Mouse (Mus musculus) layer of hippocampus, adult 9-10 months (tissue): Measurements from ENCODE around the gene Nudt15.
"Not testable (repeated sequence)": the region's sequence is repeated elsewhere in the genome, so short reads cannot be mapped to it uniquely, and the experiment has no call there.

ENCODE experiments used
- DNase-seq: peaks from one replicate; pipeline ENCODE4 v3.0.0; 2022; ENCODE audit warnings: low spot score

The Nudt15 gene

GRCm38 (mm10) chr14:73548051-73548450 lies at the start of gene Nudt15:
Nudt15 (minus strand) TSS chr14:73548242.
- no peak for DNase-seq

DNA sequence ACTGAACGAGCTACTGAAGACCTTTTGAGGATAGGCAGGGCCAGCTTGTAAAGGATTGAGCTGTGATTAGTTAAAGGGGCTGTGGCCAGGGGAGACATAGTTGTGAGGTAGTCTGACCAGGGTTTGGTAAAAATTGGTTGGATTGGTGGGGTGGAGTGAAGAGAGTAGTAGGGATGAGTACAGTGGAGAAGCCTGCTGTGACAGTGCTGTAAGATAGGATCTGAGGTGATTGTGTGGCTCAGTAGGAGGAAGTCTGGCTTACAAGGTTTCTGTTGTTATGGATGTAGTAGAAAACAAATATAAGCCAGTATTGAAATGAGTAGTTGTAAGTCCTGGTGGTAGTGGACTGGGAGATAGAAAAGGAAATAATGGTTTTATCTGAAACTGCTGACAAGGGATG lies 44.1 kb upstream of the Nudt15 start:
- DNase-seq, result no peak

GRCm38 (mm10) chr14:73588080-73588479 lies 40.0 kb upstream of the Nudt15 start:
- no peak for DNase-seq

DNA sequence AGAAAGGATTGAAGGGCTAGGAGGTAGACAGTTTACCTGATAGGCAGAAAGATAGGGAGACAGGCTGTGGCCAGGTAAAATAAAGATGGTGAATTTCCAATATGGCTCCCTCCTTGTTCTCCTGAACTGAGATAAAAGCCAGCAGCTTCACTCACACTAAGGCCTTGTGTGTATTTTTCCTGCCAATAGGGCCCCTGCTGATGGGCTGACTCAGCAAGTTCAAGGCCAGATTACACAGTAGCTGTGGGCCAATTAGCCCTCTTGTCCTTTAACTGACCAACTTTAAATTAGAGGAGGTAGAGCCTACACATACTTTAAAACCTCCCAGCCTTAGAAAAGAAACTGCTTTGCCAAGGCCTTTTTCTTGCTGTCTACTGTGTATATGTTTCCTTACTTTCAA lies 28.3 kb upstream of the Nudt15 start:
- DNase-seq, result no peak

- DNase-seq, result no peak
These were observed 26.0 kb upstream of the Nudt15 start for GRCm38 (mm10) chr14:73574053-73574452.

DNA sequence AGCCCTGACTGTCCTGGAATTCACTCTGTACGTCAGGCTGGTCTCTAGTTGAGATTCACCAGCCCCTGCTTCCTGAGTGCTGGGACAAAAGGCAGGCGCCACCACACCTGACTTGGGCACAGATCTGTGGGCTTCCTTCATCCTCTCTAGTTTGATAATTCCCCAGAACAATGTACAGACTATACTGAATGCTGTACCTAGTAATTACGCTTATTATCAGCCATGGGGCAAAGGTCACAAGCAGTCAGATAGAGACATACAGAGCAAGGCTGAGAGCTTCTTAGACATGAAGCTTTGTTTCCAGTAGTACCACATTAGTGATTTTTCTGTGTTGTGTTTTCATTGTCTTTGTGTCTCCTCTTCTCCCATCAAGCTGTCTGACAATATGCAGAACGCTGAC lies 23.1 kb upstream of the Nudt15 start:
- DNase-seq, result no peak

- not testable (repeated sequence) for DNase-seq
These were observed 21.8 kb upstream of the Nudt15 start for GRCm38 (mm10) chr14:73569831-73570230.

DNA sequence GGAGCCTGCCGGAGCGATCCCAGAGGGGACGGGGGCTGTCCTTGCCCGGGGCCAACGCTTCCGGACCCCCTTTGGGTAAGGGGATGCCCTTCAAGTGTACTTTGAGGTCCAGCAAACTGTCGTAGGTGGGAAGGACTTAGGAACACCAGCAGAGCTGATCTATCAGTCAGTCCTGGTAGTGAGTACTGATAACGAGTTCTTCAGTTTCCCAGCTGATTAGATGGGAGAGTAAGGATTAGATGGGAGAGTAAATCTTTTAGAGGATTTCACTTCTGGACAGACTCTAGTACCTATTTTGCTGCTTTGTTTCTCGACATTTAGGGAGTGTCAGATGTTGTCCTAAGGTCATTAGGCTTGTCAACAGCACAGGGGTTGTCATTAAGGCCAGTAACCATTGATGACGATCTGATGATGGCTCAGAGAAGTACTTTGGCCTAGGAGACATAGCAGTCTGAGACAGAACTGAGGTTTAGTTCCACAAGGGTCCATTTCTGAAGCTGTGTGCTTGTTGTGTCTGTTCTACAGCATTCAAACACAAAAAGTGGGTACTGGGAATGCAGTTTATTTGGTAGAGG lies 5.2 kb upstream of the Nudt15 start:
- DNase-seq, result no peak

DNA sequence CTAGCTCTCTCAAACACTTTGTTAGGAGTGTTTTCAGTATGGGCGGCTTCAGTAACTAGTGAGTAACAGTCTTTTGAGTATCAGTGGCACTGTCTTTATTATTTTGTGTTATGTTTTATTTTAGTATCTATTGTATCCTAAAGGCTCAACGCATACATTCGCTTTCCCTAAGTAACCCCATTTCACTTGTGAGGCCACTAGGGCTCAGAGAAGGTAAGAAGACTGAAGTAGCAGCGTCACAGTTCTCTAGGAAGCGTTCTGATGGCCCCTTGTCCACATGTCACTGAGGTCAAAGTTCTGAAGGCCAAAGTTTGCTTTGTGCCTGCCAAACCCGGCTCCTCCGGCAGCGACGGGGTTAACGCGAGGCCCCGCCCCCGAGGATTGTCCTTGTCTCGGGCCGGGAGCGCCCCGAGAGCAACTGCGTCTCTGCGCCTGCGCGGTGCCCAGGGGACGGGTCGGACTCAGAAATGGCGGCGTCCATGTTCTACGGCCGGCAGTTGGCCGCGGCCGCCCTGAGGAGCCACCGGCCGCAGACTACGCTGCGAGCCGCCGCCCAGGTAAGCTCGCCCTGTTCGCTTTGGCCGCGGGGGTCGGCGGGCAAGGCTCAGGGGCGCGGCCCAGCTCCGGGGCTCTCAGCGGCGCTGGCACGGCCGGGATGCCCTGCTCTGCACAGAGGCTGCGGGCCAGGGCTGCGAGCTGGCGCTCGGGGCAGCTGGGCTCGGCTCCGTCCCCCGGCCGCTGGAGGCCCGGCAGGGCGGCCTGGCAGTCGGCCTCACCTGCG lies 4.5 kb upstream of the Nudt15 start:
- DNase-seq, result peak; percentile 70

DNA sequence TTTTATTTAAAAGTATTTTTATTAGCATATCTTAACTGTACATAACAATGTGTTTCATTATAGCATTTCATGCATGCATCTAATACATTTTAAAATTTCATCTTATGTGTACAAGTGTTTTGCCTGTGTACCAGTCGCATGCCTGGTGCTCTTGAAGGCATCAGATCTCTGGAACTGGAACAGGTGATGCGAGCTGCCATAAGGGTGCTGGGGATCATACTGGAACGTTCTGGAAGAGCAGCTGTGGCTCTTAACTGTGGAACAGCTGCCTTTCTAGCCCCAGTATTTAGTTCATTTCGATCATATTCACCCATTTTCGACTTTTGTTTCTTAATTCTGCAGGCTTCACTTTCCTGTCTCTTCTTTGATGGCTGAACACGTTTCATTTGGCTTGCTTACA lies 3.1 kb upstream of the Nudt15 start:
- no peak for DNase-seq

DNA sequence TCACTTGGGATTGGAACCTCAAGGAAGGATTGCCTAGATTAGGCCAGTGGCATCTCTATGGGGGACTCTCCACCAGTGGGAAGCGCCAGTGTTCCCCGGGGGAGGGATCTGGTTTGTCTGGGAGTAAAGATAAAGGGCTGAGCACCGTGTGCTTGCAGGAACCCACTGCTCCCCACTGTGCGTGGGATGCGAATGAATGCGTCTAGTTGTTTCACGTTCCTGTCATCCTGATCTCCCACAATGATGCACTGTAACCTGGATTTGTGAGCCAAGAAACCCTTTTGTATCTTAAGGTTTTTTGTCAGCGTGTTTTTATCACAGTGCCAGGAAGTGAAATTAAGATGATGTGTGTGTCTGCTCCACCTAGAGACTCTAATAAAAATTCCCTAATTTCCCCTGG lies 2.7 kb upstream of the Nudt15 start:
- DNase-seq, result no peak

- no peak for DNase-seq
These were observed 2.2 kb upstream of the Nudt15 start for GRCm38 (mm10) chr14:73550291-73550690.

GRCm38 (mm10) chr14:73547034-73547433 lies 1.0 kb downstream of the Nudt15 start:
- no peak for DNase-seq

DNA sequence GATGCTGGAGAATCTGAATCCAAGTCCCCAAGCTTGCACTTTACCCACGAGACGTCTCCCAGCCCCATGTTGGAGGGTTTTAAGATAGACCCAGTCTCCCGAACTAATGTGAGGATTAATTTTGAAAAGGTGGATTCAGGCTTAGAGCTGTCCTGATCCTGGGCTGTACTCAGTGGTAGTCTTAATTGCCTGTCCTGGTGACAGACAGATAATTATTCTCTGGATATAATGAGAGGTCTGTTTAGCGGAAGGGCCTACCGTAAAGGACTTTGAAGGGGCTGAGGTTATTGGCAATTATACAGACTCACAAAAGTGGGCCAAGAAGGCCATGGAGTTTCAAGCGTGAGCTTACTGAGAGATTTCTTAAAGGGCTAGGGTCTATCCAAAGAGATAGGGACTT lies 4.3 kb downstream of the Nudt15 start:
- no peak for DNase-seq

DNA sequence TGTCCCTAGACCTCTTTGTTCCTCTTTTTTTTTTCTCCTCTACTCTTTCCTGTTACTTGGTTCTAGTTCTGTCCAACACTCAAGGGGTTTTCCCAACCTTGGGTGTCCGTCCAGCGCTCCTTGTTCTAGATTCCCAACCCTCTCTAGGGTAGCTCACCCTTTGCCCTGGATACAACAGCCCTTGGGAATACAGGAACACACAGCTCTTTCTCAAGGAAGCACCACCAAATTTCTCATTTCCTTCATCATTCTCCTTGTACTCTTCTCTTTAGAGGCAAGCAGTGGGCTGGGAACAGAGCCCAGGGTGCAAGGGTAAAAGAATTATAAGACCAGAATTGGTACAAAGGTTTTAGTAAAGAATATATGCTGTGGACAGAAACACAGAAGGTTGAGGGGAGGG lies 12.4 kb downstream of the Nudt15 start:
- DNase-seq, result no peak

GRCm38 (mm10) chr14:73533755-73534465 lies 14.1 kb downstream of the Nudt15 start:
- DNase-seq, result no peak

DNA sequence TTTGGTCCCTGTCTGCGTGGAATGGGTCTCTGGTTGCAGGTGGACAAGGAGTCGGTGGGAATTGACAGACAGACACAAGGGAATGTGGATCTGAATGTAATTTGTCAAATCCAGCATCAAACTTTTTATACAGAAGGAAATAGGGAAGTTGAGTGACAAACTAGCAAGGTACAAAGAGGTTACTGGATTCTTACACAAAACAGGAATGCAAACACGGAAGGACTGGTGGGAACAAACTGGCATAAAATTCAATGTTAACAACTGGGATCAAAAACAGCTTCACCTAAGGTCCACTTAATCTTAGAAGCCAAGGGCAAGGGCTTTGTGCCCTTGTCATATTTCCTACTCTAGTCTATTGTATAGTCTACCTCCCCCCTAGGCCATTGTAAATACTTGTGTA lies 19.4 kb downstream of the Nudt15 start:
- not testable (repeated sequence) for DNase-seq

GRCm38 (mm10) chr14:73524766-73525448 lies 23.1 kb downstream of the Nudt15 start, which contains the start of gene Sucla2:
Sucla2 (plus strand) TSS chr14:73525319.
- DNase-seq, result peak; percentile 94

DNA sequence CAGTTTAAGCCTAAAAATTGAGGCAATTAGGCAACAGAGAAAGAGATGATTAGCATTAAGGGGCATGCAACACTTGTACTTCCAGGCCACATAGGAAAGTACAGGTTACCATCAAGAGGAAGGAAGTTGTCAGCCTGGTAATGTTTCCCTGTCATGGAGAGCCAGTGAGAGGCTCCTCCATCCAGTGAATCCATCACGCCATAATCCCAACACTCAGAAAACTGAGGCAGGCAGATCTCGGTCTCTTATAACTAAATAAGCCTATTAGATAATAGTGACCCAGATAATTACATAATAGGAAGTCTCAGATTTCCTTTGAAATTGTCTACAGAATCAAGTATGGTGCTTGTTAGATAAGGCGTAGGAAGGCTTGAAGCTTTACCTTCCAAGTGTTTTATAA lies 23.9 kb downstream of the Nudt15 start:
- no peak for DNase-seq

DNA sequence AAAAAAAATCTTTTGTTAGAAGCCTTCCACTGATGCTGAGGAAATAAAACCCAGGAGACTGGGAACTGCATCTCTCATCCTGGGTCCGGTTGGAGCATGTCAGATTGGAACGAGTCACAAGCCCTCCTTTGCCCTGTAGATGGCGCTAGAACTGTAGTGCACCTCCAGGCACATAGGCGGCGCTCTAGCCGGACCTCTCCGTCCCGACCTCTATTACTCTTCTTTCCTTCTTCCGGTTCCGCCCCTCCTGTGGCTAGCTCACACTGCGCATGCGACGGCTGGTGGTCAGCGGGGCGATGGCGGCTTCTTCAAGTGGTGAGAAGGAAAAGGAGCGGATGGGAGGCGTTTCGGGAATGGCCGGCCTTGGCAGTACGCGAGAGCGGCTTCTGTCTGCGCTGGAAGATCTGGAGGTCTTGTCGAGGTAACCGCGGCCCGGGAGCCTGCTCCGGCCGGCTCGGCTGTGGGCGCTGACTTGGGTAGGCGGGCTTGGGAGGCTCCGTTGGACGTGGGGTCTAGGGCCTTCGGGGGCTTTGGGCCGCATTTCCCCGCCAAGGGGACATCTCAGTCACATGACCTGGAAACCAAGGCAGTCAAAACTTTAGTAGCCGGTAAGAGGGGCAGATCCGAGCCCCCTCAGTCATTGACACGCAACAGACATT lies 38.1 kb downstream of the Nudt15 start, which contains the start of gene Med4:
Gene Med4 (plus strand): TSS at position 261 of the 659 bp plus-strand sequence.
- DNase-seq, result peak; percentile 92

DNA sequence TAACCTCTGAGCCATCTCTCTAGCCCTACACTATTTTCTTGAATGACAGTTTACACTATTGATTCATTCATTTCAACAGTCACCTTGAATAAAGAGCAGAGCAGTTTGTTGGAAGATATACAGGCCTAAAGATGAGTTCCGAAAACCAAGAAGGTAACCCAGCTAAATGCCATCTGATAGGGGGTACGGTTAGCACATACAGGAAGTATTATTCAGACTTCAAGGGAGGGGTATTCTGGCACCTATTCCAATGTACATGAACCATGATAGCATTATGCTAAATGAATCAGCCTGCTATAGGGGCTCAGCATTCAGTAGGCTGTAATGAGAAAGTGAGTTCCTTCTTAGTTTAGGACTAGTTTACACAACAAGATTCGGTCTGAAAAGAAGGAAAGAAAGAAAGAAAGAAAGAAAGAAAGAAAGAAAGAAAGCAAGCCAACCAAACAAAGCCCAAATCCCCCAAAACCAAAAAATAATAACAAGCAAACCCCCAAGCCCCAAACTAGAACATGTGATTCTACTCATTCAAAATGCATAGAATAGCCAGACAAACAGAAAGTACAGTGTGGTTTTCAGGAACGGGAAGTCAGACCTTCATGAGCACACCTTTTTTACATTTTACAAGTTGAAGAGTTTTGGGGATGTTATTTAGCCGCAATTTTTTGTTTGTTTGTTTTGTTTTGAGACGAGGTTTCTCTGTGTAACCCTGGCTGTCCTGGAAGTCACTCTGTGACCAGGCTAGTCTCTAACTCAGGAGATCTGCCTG lies 39.2 kb downstream of the Nudt15 start:
- no peak for DNase-seq
